Mouse (Mus musculus): ENCODE measurements at regions not wholly inside any gene's neighbourhood (a gene's known extent, or its start where the extent isn't known, plus 50 kb on each side); places are given as distances from the start of the nearest gene placed in this dataset.

- no peaks in the 10 kb centered on the region for H3K4me1 ChIP-seq (ENCODE audit: control insufficient read depth, insufficient read depth, low read length)
- H3K27ac ChIP-seq (ENCODE audit: insufficient read depth, low read depth, low read length): no peak overlapping the region
- TF ChIP-seq POLR2A (IDR thresholded peaks at IDR 0.05; ENCODE audit: borderline replicate concordance, low read depth, low read length): no peak
- no peak for TF ChIP-seq CTCF (IDR thresholded peaks at IDR 0.05; ENCODE audit: low read depth, low read length)
- no peak overlapping the region for H3K4me3 ChIP-seq (ENCODE audit: insufficient read depth, low read length)
These were observed 226.7 kb downstream of the Etnk1 start for GRCm38 (mm10) chr6:143393543-143394207.

- Histone ChIP-seq H3K4me1 (ENCODE audit: control insufficient read depth, insufficient read depth, low read length) (no peaks in the 10 kb centered on the region), H3K27ac (ENCODE audit: insufficient read depth, low read depth, low read length) (no peak overlapping the region), H3K4me3 (ENCODE audit: insufficient read depth, low read length) (no peak overlapping the region)
- TF ChIP-seq POLR2A (IDR thresholded peaks at IDR 0.05; ENCODE audit: borderline replicate concordance, low read depth, low read length) (no peak), CTCF (IDR thresholded peaks at IDR 0.05; ENCODE audit: low read depth, low read length) (no peak)
These were observed 227.4 kb downstream of the Etnk1 start for GRCm38 (mm10) chr6:143394377-143394776.

GRCm38 (mm10) chr6:143401436-143401835, 234.4 kb downstream of the Etnk1 start:
- Histone ChIP-seq H3K4me3 (ENCODE audit: insufficient read depth, low read length) (no peak overlapping the region), H3K27ac (ENCODE audit: insufficient read depth, low read depth, low read length) (no peak overlapping the region), H3K4me1 (ENCODE audit: control insufficient read depth, insufficient read depth, low read length) (peaks cover 3% of the 10 kb centered on the region; the same call in 1 of the 2 replicates)
- no peak for TF ChIP-seq POLR2A (IDR thresholded peaks at IDR 0.05; ENCODE audit: borderline replicate concordance, low read depth, low read length)
- no peak for TF ChIP-seq CTCF (IDR thresholded peaks at IDR 0.05; ENCODE audit: low read depth, low read length)

GRCm38 (mm10) chr6:143401921-143402320, 234.9 kb downstream of the Etnk1 start:
- no peak overlapping the region for H3K4me3 ChIP-seq (ENCODE audit: insufficient read depth, low read length)
- H3K4me1 ChIP-seq (ENCODE audit: control insufficient read depth, insufficient read depth, low read length): peaks cover 3% of the 10 kb centered on the region; the same call in 1 of the 2 replicates
- H3K27ac ChIP-seq (ENCODE audit: insufficient read depth, low read depth, low read length): no peak overlapping the region
- TF ChIP-seq CTCF (IDR thresholded peaks at IDR 0.05; ENCODE audit: low read depth, low read length): no peak
- no peak for TF ChIP-seq POLR2A (IDR thresholded peaks at IDR 0.05; ENCODE audit: borderline replicate concordance, low read depth, low read length)

- TF ChIP-seq POLR2A (IDR thresholded peaks at IDR 0.05; ENCODE audit: borderline replicate concordance, low read depth, low read length) (no peak), CTCF (IDR thresholded peaks at IDR 0.05; ENCODE audit: low read depth, low read length) (no peak)
- H3K4me1 ChIP-seq (ENCODE audit: control insufficient read depth, insufficient read depth, low read length): peaks cover 3% of the 10 kb centered on the region; the same call in 1 of the 2 replicates
- H3K27ac ChIP-seq (ENCODE audit: insufficient read depth, low read depth, low read length): no peak overlapping the region
- H3K4me3 ChIP-seq (ENCODE audit: insufficient read depth, low read length): no peak overlapping the region
These were observed 235.7 kb downstream of the Etnk1 start for GRCm38 (mm10) chr6:143402766-143403165.

- no peak for TF ChIP-seq POLR2A (IDR thresholded peaks at IDR 0.05; ENCODE audit: borderline replicate concordance, low read depth, low read length)
- no peak for TF ChIP-seq CTCF (IDR thresholded peaks at IDR 0.05; ENCODE audit: low read depth, low read length)
- no peak overlapping the region for H3K27ac ChIP-seq (ENCODE audit: insufficient read depth, low read depth, low read length)
- H3K4me3 ChIP-seq (ENCODE audit: insufficient read depth, low read length): no peak overlapping the region
- peaks cover 3% of the 10 kb centered on the region; the same call in 1 of the 2 replicates for H3K4me1 ChIP-seq (ENCODE audit: control insufficient read depth, insufficient read depth, low read length)
These were observed 237.5 kb downstream of the Etnk1 start for GRCm38 (mm10) chr6:143404521-143404920.

- TF ChIP-seq CTCF (IDR thresholded peaks at IDR 0.05; ENCODE audit: low read depth, low read length) (no peak), POLR2A (IDR thresholded peaks at IDR 0.05; ENCODE audit: borderline replicate concordance, low read depth, low read length) (no peak)
- Histone ChIP-seq H3K4me3 (ENCODE audit: insufficient read depth, low read length) (no peak overlapping the region), H3K4me1 (ENCODE audit: control insufficient read depth, insufficient read depth, low read length) (no peaks in the 10 kb centered on the region), H3K27ac (ENCODE audit: insufficient read depth, low read depth, low read length) (no peak overlapping the region)
These were observed 245.0 kb downstream of the Etnk1 start for GRCm38 (mm10) chr6:143412056-143412455.

- TF ChIP-seq CTCF (IDR thresholded peaks at IDR 0.05; ENCODE audit: low read depth, low read length) (no peak), POLR2A (IDR thresholded peaks at IDR 0.05; ENCODE audit: borderline replicate concordance, low read depth, low read length) (no peak)
- no peak overlapping the region for H3K27ac ChIP-seq (ENCODE audit: insufficient read depth, low read depth, low read length)
- H3K4me3 ChIP-seq (ENCODE audit: insufficient read depth, low read length): no peak overlapping the region
- H3K4me1 ChIP-seq (ENCODE audit: control insufficient read depth, insufficient read depth, low read length): no peaks in the 10 kb centered on the region
These were observed 245.7 kb downstream of the Etnk1 start for GRCm38 (mm10) chr6:143412721-143413120.

GRCm38 (mm10) chr6:143414590-143415382, 247.8 kb downstream of the Etnk1 start:
- Histone ChIP-seq H3K4me3 (ENCODE audit: insufficient read depth, low read length) (no peak overlapping the region), H3K27ac (ENCODE audit: insufficient read depth, low read depth, low read length) (no peak overlapping the region)
- no peak for TF ChIP-seq POLR2A (IDR thresholded peaks at IDR 0.05; ENCODE audit: borderline replicate concordance, low read depth, low read length)
- TF ChIP-seq CTCF (IDR thresholded peaks at IDR 0.05; ENCODE audit: low read depth, low read length): no peak

GRCm38 (mm10) chr6:143415383-143415778, 248.4 kb downstream of the Etnk1 start:
- Histone ChIP-seq H3K27ac (ENCODE audit: insufficient read depth, low read depth, low read length) (no peak overlapping the region), H3K4me1 (ENCODE audit: control insufficient read depth, insufficient read depth, low read length) (no peaks in the 10 kb centered on the region), H3K4me3 (ENCODE audit: insufficient read depth, low read length) (no peak overlapping the region)
- TF ChIP-seq POLR2A (IDR thresholded peaks at IDR 0.05; ENCODE audit: borderline replicate concordance, low read depth, low read length): no peak
- TF ChIP-seq CTCF (IDR thresholded peaks at IDR 0.05; ENCODE audit: low read depth, low read length): no peak

More at GRCm38 (mm10) chr6:143414590-143415382, 247.8 kb downstream of the Etnk1 start:
- no peaks in the 10 kb centered on the region for H3K4me1 ChIP-seq (ENCODE audit: control insufficient read depth, insufficient read depth, low read length)
